Mouse (Mus musculus) heart, embryonic 14.5 days (tissue): ENCODE data around the gene Prp2. TPM values are rescaled to one million over a fixed set of nuclear protein-coding genes. Genes with fewer than 3 reads are reported as not detected.
"Not testable (repeated sequence)": the region's sequence is repeated elsewhere in the genome, so short reads cannot be mapped to it uniquely, and the experiment has no call there.

ENCODE experiments used
- ATAC-seq: fragments of 200-750 bp; cut with Nextera tagmentation; 2 replicates; pipeline ENCODE4 v1.8.0; 2017; ENCODE audit warnings: low read depth, moderate TSS enrichment; ENCODE audit not compliant: insufficient number of reproducible peaks, insufficient read depth, low FRiP score
- H3K27ac ChIP-seq, 2 experiments: fragments of 200-500 bp in 1 of 2; fragments of 300-500 bp in 1 of 2; sonication (generic) in 1 of 2; replicated peaks in 1 of 2; 2 replicates each; pipeline ENCODE4 v1.5.1; 2012 to 2014; ENCODE audit warnings: low read depth in 2 of 2, low read length in 2 of 2, control low read depth in 1 of 2, mild to moderate bottlenecking in 1 of 2, mixed read lengths in 1 of 2; ENCODE audit not compliant: control insufficient read depth in 1 of 2, insufficient read depth in 1 of 2
- H3K27me3 ChIP-seq: fragments of 300-500 bp; sonication (generic); 2 replicates; pipeline ENCODE4 v1.6.1; 2014; ENCODE audit warnings: mild to moderate bottlenecking, low read length, control low read depth; ENCODE audit not compliant: control insufficient read depth, insufficient read depth
- H3K36me3 ChIP-seq: fragments of 300-500 bp; sonication (generic); 2 replicates; pipeline ENCODE4 v1.6.1; 2014; ENCODE audit warnings: mild to moderate bottlenecking, control low read depth, low read length, mixed read lengths; ENCODE audit not compliant: control insufficient read depth, insufficient read depth
- H3K4me1 ChIP-seq, 2 experiments: fragments of 200-500 bp in 1 of 2; fragments of 300-500 bp in 1 of 2; sonication (generic) in 1 of 2; 2 replicates each; pipeline ENCODE4 v1.6.1; 2012 to 2014; ENCODE audit warnings: low read length in 2 of 2, control low read depth in 1 of 2, mixed read lengths in 1 of 2; ENCODE audit not compliant: control insufficient read depth in 2 of 2, insufficient read depth in 2 of 2
- H3K4me2 ChIP-seq: fragments of 300-500 bp; sonication (generic); 2 replicates; pipeline ENCODE4 v1.6.1; 2014; ENCODE audit warnings: mild to moderate bottlenecking, low read length
- H3K4me3 ChIP-seq, 2 experiments: fragments of 200-500 bp in 1 of 2; fragments of 300-500 bp in 1 of 2; sonication (generic) in 1 of 2; 2 replicates each; pipeline ENCODE4 v1.5.1; 2012 to 2014; ENCODE audit warnings: low read length in 2 of 2, mild to moderate bottlenecking in 2 of 2, control low read depth in 1 of 2, low read depth in 1 of 2, moderate library complexity in 1 of 2; ENCODE audit not compliant: control insufficient read depth in 1 of 2, insufficient read depth in 1 of 2
- H3K9ac ChIP-seq: fragments of 300-500 bp; sonication (generic); 2 replicates; pipeline ENCODE4 v1.6.1; 2014; ENCODE audit warnings: mild to moderate bottlenecking, low read length
- H3K9me3 ChIP-seq: fragments of 300-500 bp; sonication (generic); 2 replicates; pipeline ENCODE4 v1.6.1; 2016; ENCODE audit warnings: low read length, control low read depth; ENCODE audit not compliant: control insufficient read depth
- WGBS: fragments of 180-500 bp; shearing (Covaris S2); extraction: QIAGEN DNeasy Blood & Tissue Kit; methylation state at CpG from one replicate; pipeline ENCODE4 v1.1.7; 2014; 5-methylcytosine and 5-hydroxymethylcytosine counted together
- polyA plus RNA-seq: library from polyadenylated mRNA; unstranded; fragments of >200 nt; fragmentation: Nextera tagmentation; extraction: Ambion mirVana; gene quantifications from 2 replicates; pipeline ENCODE4 v1.2.1, GENCODE M21; 2014

The Prp2 gene
- polyA plus RNA-seq, result not detected in 2 replicates

- H3K9me3 ChIP-seq, H3K4me2 ChIP-seq, H3K27ac ChIP-seq, ATAC-seq, H3K4me3 ChIP-seq, H3K4me1 ChIP-seq, H3K27me3 ChIP-seq, H3K9ac ChIP-seq, H3K36me3 ChIP-seq: not testable (repeated sequence)
- WGBS, result 57% methylated on average over 2 of the region's 2 CpGs
Measured at GRCm38 (mm10) chr6:132595613-132596012, at the start of gene Prp2. TSS of gene Prp2 (plus strand) at chr6:132595913.

- not testable (repeated sequence) for H3K36me3 ChIP-seq, H3K9me3 ChIP-seq, H3K27me3 ChIP-seq, H3K4me3 ChIP-seq, H3K4me2 ChIP-seq, H3K27ac ChIP-seq, ATAC-seq, H3K9ac ChIP-seq, H3K4me1 ChIP-seq
- 67% methylated on average over 1 of the region's 1 CpGs for WGBS
Measured at GRCm38 (mm10) chr6:132569509-132569908, 26.2 kb upstream of the Prp2 start, which contains the start of gene Prh1. TSS of gene Prh1 (plus strand) at chr6:132569809.

- no peaks in the 10 kb centered on the region for H3K27me3 ChIP-seq
Measured at GRCm38 (mm10) chr6:132649399-132649798, 53.7 kb downstream of the Prp2 start.

More at GRCm38 (mm10) chr6:132649399-132649798, 53.7 kb downstream of the Prp2 start:
- ATAC-seq, result no peak
- Histone ChIP-seq H3K27ac (no peak overlapping the region), H3K4me2 (no peak overlapping the region), H3K4me1 (no peaks in the 10 kb centered on the region), H3K36me3 (no peaks in the 10 kb centered on the region), H3K9me3 (no peaks in the 10 kb centered on the region), H3K9ac (no peak overlapping the region), H3K4me3 (no peak overlapping the region)

Other genes with a start within 250 kb of the Prp2 start
- gene Gm8882, start 231.8 kb upstream of the Prp2 start, polyA plus RNA-seq, result not detected in 2 replicates
- gene Prh1, start 26.1 kb upstream of the Prp2 start, polyA plus RNA-seq, result not detected in 2 replicates
- gene A630073D07Rik, start 55.6 kb downstream of the Prp2 start, polyA plus RNA-seq, result not detected in 2 replicates
- gene Tas2r120, start 61.0 kb downstream of the Prp2 start, polyA plus RNA-seq, result not detected in 2 replicates
- gene Tas2r121, start 105.1 kb downstream of the Prp2 start, polyA plus RNA-seq, result not detected in 2 replicates
- gene Tas2r122, start 116.0 kb downstream of the Prp2 start, polyA plus RNA-seq, result not detected in 2 replicates
- not detected in 2 replicates for gene Tas2r115, start 142.1 kb downstream of the Prp2 start, polyA plus RNA-seq
- not detected in 2 replicates for gene Tas2r124, start 158.8 kb downstream of the Prp2 start, polyA plus RNA-seq
- not detected in 2 replicates for gene Tas2r102, start 166.2 kb downstream of the Prp2 start, polyA plus RNA-seq
- gene Tas2r136, start 182.2 kb downstream of the Prp2 start, polyA plus RNA-seq, result not detected in 2 replicates
- not detected in 2 replicates for gene Tas2r117, start 206.9 kb downstream of the Prp2 start, polyA plus RNA-seq